Mouse (Mus musculus): Measurements from ENCODE around the gene C1rl.

DNA sequence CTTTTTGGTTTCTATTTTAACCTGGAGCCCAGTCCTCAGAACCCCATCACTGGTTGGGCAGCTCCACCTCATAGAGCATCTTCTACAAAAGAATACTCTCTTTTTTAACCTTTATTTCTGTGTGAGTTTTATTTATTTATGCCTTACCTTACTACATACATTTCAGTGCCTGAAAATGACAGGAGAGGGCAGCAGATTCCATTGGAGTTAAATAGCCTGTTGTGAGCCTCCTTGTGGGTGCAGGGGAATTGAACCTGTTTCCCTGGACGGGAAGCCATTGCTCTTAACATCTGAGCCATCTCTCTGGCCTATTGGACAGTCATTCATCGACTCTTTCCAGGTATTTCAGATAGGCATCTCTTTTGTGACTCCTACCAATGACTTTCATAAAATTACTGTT lies 52.5 kb downstream of the C1rl start:
- TF ChIP-seq CTCF (IDR thresholded peaks at IDR 0.05; ENCODE audit: low read depth, low read length) (no peak), POLR2A (IDR thresholded peaks at IDR 0.05; ENCODE audit: insufficient read depth, low read length) (no peak), EP300 (IDR thresholded peaks at IDR 0.05; ENCODE audit: insufficient read depth, low read depth, low read length) (no peak)

All from ES-Bruce4 (cell line).